Mouse (Mus musculus) large intestine, adult 2 months (tissue): ENCODE measurements around the gene Wnk3. TPM values are rescaled to one million over a fixed set of nuclear protein-coding genes. Genes with fewer than 3 reads are reported as not detected.
A peak's percentile ranks its signal among the peaks of the same experiment; 100 is the strongest.
"Not testable (repeated sequence)": the region's sequence is repeated elsewhere in the genome, so short reads cannot be mapped to it uniquely, and the experiment has no call there.

Source experiments
- DNase-seq: peaks from one replicate; pipeline ENCODE4 v3.0.0-alpha.2; 2012; ENCODE audit warnings: low read depth, low spot score
- WGBS: fragments of 180-500 bp; shearing (Covaris S2); methylation state at CpG from one replicate; pipeline ENCODE4 v1.1.7; 2018; 5-methylcytosine and 5-hydroxymethylcytosine counted together
- polyA plus RNA-seq: library from polyadenylated mRNA; depleted of rRNA; stranded (reverse); fragments of >200 nt; gene quantifications from 2 replicates; pipeline ENCODE4 v1.2.3, GENCODE M21; 2012; rRNA removed

Wnk3 gene
- 0.01 and 0.04 TPM in 2 replicates for polyA plus RNA-seq

DNA sequence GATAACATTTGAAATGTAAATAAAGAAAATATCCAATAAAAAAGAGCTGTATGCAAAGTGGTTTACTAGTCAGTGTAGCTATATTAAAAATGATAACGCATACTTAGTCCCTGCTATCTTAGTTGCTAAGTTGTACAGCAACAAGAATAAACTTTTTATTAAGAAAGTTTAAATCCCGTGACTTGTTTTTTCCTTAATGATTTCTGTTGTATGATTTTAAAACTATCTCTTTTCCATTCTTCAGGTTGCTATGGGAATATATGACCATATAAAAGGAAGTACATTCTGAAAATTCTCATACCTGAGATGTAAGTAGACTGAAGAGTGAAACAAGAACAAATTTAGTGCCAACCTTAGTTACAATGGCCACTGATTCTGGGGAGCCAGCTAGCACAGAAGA, at the start of gene Wnk3:
TSS of gene Wnk3 (plus strand) at position 301 of the 400 bp plus-strand sequence.
- DNase-seq, result no peak
- 89% methylated on average over 2 of the region's 2 CpGs for WGBS

GRCm38 (mm10) chrX:151158414-151158813, 39.5 kb upstream of the Wnk3 start:
- 56% methylated on average over 6 of the region's 6 CpGs for WGBS
- no peak for DNase-seq

- 18% methylated on average over 23 of the region's 25 CpGs for WGBS
These were observed 29.3 kb upstream of the Wnk3 start for GRCm38 (mm10) chrX:151168438-151169131.

GRCm38 (mm10) chrX:151169261-151169961, 28.5 kb upstream of the Wnk3 start:
- 21% methylated on average over 42 of the region's 58 CpGs for WGBS
- DNase-seq, result no peak

More at GRCm38 (mm10) chrX:151168438-151169131, 29.3 kb upstream of the Wnk3 start:
- DNase-seq, result no peak

DNA sequence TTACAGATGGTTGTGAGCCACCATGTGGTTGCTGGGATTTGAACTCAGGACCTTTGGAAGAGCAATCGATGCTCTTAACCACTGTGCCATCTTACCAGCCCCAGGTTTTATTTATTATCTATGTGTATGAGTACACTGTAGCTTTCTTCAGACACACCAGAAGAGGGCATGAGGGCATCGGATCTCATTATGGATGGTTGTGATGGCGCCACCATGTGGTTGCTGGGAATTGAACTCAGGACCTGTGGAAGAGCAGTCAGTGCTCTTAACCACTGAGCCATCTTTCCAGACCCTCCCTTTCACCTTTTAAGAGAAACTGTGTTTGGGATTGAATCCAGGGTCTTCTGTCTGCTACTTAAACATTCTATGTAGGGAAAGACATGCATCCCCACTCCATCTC, 24.7 kb upstream of the Wnk3 start:
- WGBS, result 70% methylated on average over 3 of the region's 3 CpGs
- DNase-seq, result not testable (repeated sequence)

- DNase-seq, result no peak
These were observed 100.5 kb downstream of the Wnk3 start for GRCm38 (mm10) chrX:151298329-151298728.

DNA sequence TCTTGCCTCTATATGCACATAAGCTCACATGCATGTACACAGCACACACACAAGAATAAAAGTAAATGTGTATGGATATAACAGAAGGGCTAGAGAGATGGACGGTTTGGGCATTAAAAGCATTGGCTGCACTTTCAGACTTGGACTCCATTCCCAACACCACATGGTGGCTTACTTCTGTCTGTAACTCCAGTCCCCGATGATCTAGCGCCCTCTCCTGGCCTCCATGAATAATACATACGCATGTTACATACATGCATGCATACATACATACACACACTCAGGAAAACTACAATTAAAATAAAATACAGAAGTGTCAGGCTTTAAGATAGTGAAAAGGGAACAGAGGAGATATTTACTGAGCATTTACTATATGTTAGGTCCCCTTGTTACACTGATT, 115.9 kb downstream of the Wnk3 start:
- 87% methylated on average over 4 of the region's 4 CpGs for WGBS
- no peak for DNase-seq

DNA sequence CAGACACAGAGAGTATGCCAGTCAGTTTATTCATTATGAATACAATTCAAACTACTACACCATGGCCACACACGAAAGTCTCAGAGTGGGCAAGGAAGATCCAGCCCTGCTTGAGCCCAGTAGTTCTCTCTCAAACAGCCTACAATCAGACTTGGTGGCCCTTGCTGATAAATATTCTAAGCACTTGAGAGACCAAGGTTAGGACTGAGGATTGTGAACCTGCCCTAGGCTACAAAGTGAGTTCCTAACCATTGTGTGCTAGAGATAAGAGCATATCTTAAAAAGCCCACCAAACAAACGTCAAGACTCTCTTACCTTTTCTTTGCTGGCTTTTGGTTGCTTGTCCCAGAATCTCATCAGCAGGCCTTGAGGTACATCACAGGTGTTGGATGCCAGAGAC, 135.7 kb downstream of the Wnk3 start:
- no peak for DNase-seq
- 83% methylated on average over 2 of the region's 2 CpGs for WGBS

DNA sequence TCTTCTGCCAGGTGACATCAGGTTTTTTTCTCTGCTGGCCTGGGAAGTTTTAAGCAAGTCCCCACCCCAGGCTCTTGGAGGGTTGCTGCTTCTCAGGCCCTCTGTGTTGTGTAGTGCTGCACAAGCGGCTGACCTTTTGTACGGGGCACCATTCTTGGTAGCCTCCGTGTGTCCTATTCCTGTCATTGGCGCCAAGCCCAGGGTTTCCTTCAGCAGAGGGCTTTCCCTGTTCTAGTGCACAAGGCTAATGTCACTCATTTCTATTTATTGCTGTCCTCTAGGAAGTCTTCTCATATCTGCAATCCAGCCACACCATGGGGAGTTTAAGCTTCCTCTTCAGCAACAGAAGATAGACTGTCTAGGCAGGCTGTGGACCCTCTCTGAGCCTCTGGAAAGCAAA, 139.9 kb downstream of the Wnk3 start:
- no peak for DNase-seq

DNA sequence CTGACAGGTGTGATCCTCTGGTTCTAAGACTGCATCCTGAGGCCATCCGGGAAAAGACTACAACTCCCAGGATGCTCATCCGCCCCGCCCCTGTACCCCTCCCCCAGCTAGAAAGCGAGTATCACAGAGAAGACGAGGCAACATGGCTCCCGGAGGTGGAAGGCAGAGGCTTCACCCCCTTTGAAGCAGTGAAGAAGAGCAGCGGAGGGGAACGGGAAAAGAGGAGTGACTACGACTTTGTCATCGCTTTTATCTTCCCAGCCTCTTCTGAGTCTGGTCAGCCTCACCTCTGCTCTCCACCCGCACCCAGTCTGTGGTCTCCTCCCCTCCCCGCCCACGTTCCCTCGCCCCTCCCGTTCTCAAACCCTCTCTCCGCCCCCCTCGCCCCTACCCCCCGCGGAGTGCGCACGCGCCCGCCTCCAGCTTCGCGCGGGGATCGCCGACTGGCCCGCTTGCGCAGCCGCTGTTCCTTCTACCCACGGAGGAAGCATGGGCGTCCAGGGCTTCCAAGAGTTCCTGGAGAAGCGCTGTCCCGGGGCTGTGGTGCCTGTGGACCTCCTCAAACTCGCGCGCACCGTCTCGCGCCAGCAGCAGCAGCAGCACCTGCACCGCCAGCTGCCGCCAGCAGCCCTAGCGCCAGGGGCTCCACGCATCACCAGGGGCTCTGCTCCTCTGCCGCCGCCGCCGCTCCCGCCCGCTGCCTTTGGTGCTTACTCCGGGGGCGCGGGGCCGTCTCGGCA, 146.1 kb downstream of the Wnk3 start, which contains the start of gene Fam120c:
TSS of gene Fam120c (plus strand) at position 415 of the 740 bp plus-strand sequence.
- DNase-seq, result peak; percentile 47
- WGBS, result 17% methylated on average over 54 of the region's 56 CpGs

More for the DNA sequence above, 139.9 kb downstream of the Wnk3 start:
- WGBS, result 66% methylated on average over 4 of the region's 4 CpGs

DNA sequence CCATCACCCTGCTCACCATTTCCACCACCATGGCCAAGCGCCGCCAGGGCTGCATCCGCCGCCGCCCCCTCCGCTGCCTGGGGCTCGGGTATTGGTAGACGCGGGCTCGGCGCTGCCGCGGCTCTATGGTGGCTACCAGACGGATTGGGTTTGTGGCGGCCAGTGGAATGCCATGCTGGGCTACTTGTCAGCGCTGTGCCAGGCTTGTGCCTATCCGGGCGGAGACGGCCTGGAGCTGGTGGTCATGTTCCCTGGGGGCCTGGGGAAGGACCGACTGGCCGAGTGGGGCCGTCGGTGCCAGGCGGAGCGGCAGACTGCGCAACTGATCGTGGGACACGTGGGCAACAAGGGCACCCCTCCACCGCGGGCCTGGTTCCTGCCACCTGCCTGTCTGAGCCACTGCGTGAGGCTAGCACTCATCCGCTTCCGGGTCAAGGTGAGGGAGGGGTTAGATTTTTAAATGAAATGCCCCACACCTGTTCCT, 146.7 kb downstream of the Wnk3 start:
- 22% methylated on average over 33 of the region's 33 CpGs for WGBS
- peak; percentile 8 for DNase-seq

- 21% methylated on average over 11 of the region's 11 CpGs for WGBS
- no peak for DNase-seq
These were observed 147.7 kb downstream of the Wnk3 start for GRCm38 (mm10) chrX:151345333-151346125.

GRCm38 (mm10) chrX:151347278-151347677, 149.4 kb downstream of the Wnk3 start:
- DNase-seq, result no peak

GRCm38 (mm10) chrX:151349322-151349721, 151.4 kb downstream of the Wnk3 start:
- WGBS, result 67% methylated on average over 5 of the region's 5 CpGs

More at GRCm38 (mm10) chrX:151349322-151349721, 151.4 kb downstream of the Wnk3 start:
- DNase-seq, result no peak

Other genes starting within 250 kb of the Wnk3 start
- gene Gnl3l, start 180.8 kb upstream of the Wnk3 start, polyA plus RNA-seq, result 6.1 and 8.1 TPM in 2 replicates
- 2.3 and 2.4 TPM in 2 replicates for gene Fgd1, start 151.9 kb upstream of the Wnk3 start, polyA plus RNA-seq
- gene Tsr2, start 101.5 kb upstream of the Wnk3 start, polyA plus RNA-seq, result 4.5 and 4.7 TPM in 2 replicates
- gene Fam120c, start 146.1 kb downstream of the Wnk3 start, polyA plus RNA-seq, result 0.64 and 1.7 TPM in 2 replicates